Mouse (Mus musculus) hindbrain, embryonic 10.5 days (tissue): ENCODE measurements around the gene Ubxn7. TPM values are rescaled to one million over a fixed set of nuclear protein-coding genes. Genes with fewer than 3 reads are reported as not detected.

Source experiments
- polyA plus RNA-seq: library from polyadenylated mRNA; unstranded; fragments of >200 nt; fragmentation: Nextera tagmentation; extraction: Ambion mirVana; gene quantifications from 2 replicates; pipeline ENCODE4 v1.2.1, GENCODE M21; 2016

Ubxn7 gene
- polyA plus RNA-seq, 1 experiment from 2014 or later, result 27.0 TPM

Other genes with a start within 250 kb of the Ubxn7 start
- 149 and 159 TPM in 2 replicates for gene Pigx, start 232.5 kb upstream of the Ubxn7 start, polyA plus RNA-seq
- 37.9 and 39.4 TPM in 2 replicates for gene Cep19, start 232.5 kb upstream of the Ubxn7 start, polyA plus RNA-seq
- 7.8 and 11.1 TPM in 2 replicates for gene Nrros, start 166.7 kb upstream of the Ubxn7 start, polyA plus RNA-seq
- not detected in 2 replicates for gene Bex6, start 152.4 kb upstream of the Ubxn7 start, polyA plus RNA-seq
- gene Fbxo45, start 85.1 kb upstream of the Ubxn7 start, polyA plus RNA-seq, result 9.0 and 10.6 TPM in 2 replicates
- gene Wdr53, start 85.0 kb upstream of the Ubxn7 start, polyA plus RNA-seq, result 17.4 and 19.0 TPM in 2 replicates
- gene Smco1, start 60.8 kb upstream of the Ubxn7 start, polyA plus RNA-seq, result 0.10 TPM in 1 of 2 replicates, not detected in the other
- gene Rnf168, start 54.8 kb upstream of the Ubxn7 start, polyA plus RNA-seq, result 24.0 and 32.2 TPM in 2 replicates
- gene Tm4sf19, start 68.2 kb downstream of the Ubxn7 start, polyA plus RNA-seq, result not detected in 2 replicates
- 34.7 and 35.9 TPM in 2 replicates for gene Tctex1d2, start 87.4 kb downstream of the Ubxn7 start, polyA plus RNA-seq
- gene Pcyt1a, start 98.7 kb downstream of the Ubxn7 start, polyA plus RNA-seq, result 38.6 and 42.9 TPM in 2 replicates
- 0.20 and 0.44 TPM in 2 replicates for gene Slc51a, start 155.6 kb downstream of the Ubxn7 start, polyA plus RNA-seq
- gene Zdhhc19, start 164.0 kb downstream of the Ubxn7 start, polyA plus RNA-seq, result not detected in 2 replicates